Mouse (Mus musculus): ENCODE measurements at regions not wholly inside any gene's neighbourhood (a gene's known extent, or its start where the extent isn't known, plus 50 kb on each side); places are given as distances from the start of the nearest gene placed in this dataset.
A peak's percentile ranks its signal among the peaks of the same experiment; 100 is the strongest.

GRCm38 (mm10) chr15:90113611-90114010 lies 110.5 kb upstream of the Alg10b start:
- in situ Hi-C loops (cut with MboI; ENCODE audit: low sequenced_read_pairs in 2 of 2, unreplicated experiment in 2 of 2): no loop called here
- peak; percentile 8 for DNase-seq (ENCODE audit: low read depth, low spot score)
- no peak overlapping the region for H3K4me3 ChIP-seq (ENCODE audit: insufficient read depth in 1 of 2, low read depth in 1 of 2, low read length in 2 of 2, poor library complexity in 1 of 2, severe bottlenecking in 1 of 2)
- TF ChIP-seq HCFC1 (IDR thresholded peaks at IDR 0.05; ENCODE audit: borderline replicate concordance, insufficient read depth, low read length) (no peak), ZNF384 (IDR thresholded peaks at IDR 0.05; ENCODE audit: low read depth, low read length) (no peak), ZC3H11A (IDR thresholded peaks at IDR 0.05; ENCODE audit: borderline replicate concordance, low read depth, low read length) (no peak), CHD2 (IDR thresholded peaks at IDR 0.05; ENCODE audit: low read depth, low read length) (no peak), MAFK (IDR thresholded peaks at IDR 0.05; ENCODE audit: insufficient read depth, low read depth, low read length) (no peak)
- H3K4me1 ChIP-seq (ENCODE audit: control insufficient read depth in 2 of 2, insufficient read depth in 2 of 2, low read length in 2 of 2, poor library complexity in 1 of 2): no peaks in the 10 kb centered on the region
- no peaks in the 10 kb centered on the region for H3K36me3 ChIP-seq (ENCODE audit: control insufficient read depth, insufficient read depth, low read length, poor library complexity, severe bottlenecking)
- no peak overlapping the region for H3K27ac ChIP-seq (ENCODE audit: insufficient read depth, low read depth, low read length, poor library complexity, severe bottlenecking)
- H3K9ac ChIP-seq (ENCODE audit: insufficient read depth, low read depth, low read length, poor library complexity, severe bottlenecking): no peak overlapping the region
- H3K9me3 ChIP-seq (ENCODE audit: control insufficient read depth, insufficient read depth, low read depth, low read length): no peaks in the 10 kb centered on the region

- in situ Hi-C loops (cut with MboI; ENCODE audit: low sequenced_read_pairs in 2 of 2, unreplicated experiment in 2 of 2): no loop called here
- no peak overlapping the region for H3K27ac ChIP-seq (ENCODE audit: insufficient read depth, low read depth, low read length, poor library complexity, severe bottlenecking)
- DNase-seq (ENCODE audit: low read depth, low spot score): no peak
- no peaks in the 10 kb centered on the region for H3K9me3 ChIP-seq (ENCODE audit: control insufficient read depth, insufficient read depth, low read depth, low read length)
- no peaks in the 10 kb centered on the region for H3K36me3 ChIP-seq (ENCODE audit: control insufficient read depth, insufficient read depth, low read length, poor library complexity, severe bottlenecking)
- H3K4me1 ChIP-seq (ENCODE audit: control insufficient read depth in 2 of 2, insufficient read depth in 2 of 2, low read length in 2 of 2, poor library complexity in 1 of 2): no peaks in the 10 kb centered on the region
- no peak overlapping the region for H3K4me3 ChIP-seq (ENCODE audit: insufficient read depth in 1 of 2, low read depth in 1 of 2, low read length in 2 of 2, poor library complexity in 1 of 2, severe bottlenecking in 1 of 2)
- no peak for TF ChIP-seq MAFK (IDR thresholded peaks at IDR 0.05; ENCODE audit: insufficient read depth, low read depth, low read length)
- TF ChIP-seq HCFC1 (IDR thresholded peaks at IDR 0.05; ENCODE audit: borderline replicate concordance, insufficient read depth, low read length): no peak
- no peak for TF ChIP-seq CHD2 (IDR thresholded peaks at IDR 0.05; ENCODE audit: low read depth, low read length)
- no peak for TF ChIP-seq ZC3H11A (IDR thresholded peaks at IDR 0.05; ENCODE audit: borderline replicate concordance, low read depth, low read length)
- TF ChIP-seq ZNF384 (IDR thresholded peaks at IDR 0.05; ENCODE audit: low read depth, low read length): no peak
- no peak overlapping the region for H3K9ac ChIP-seq (ENCODE audit: insufficient read depth, low read depth, low read length, poor library complexity, severe bottlenecking)
Observed at GRCm38 (mm10) chr15:90119747-90120146, 104.4 kb upstream of the Alg10b start.

- no peak for TF ChIP-seq HCFC1 (IDR thresholded peaks at IDR 0.05; ENCODE audit: borderline replicate concordance, insufficient read depth, low read length)
- no peak for TF ChIP-seq ZC3H11A (IDR thresholded peaks at IDR 0.05; ENCODE audit: borderline replicate concordance, low read depth, low read length)
- TF ChIP-seq MAFK (IDR thresholded peaks at IDR 0.05; ENCODE audit: insufficient read depth, low read depth, low read length): no peak
- no peak for TF ChIP-seq CHD2 (IDR thresholded peaks at IDR 0.05; ENCODE audit: low read depth, low read length)
- no peak overlapping the region for H3K9ac ChIP-seq (ENCODE audit: insufficient read depth, low read depth, low read length, poor library complexity, severe bottlenecking)
- DNase-seq (ENCODE audit: low read depth, low spot score): no peak
- H3K4me1 ChIP-seq (ENCODE audit: control insufficient read depth in 2 of 2, insufficient read depth in 2 of 2, low read length in 2 of 2, poor library complexity in 1 of 2): no peaks in the 10 kb centered on the region
- no peak overlapping the region for H3K4me3 ChIP-seq (ENCODE audit: insufficient read depth in 1 of 2, low read depth in 1 of 2, low read length in 2 of 2, poor library complexity in 1 of 2, severe bottlenecking in 1 of 2)
- in situ Hi-C loops (cut with MboI; ENCODE audit: low sequenced_read_pairs in 2 of 2, unreplicated experiment in 2 of 2): no loop called here
- H3K27ac ChIP-seq (ENCODE audit: insufficient read depth, low read depth, low read length, poor library complexity, severe bottlenecking): no peak overlapping the region
- H3K36me3 ChIP-seq (ENCODE audit: control insufficient read depth, insufficient read depth, low read length, poor library complexity, severe bottlenecking): no peaks in the 10 kb centered on the region
- no peaks in the 10 kb centered on the region for H3K9me3 ChIP-seq (ENCODE audit: control insufficient read depth, insufficient read depth, low read depth, low read length)
Observed at GRCm38 (mm10) chr15:90123999-90124398, 100.1 kb upstream of the Alg10b start.

GRCm38 (mm10) chr15:90125146-90125545 lies 99.0 kb upstream of the Alg10b start:
- in situ Hi-C loops (cut with MboI; ENCODE audit: low sequenced_read_pairs in 2 of 2, unreplicated experiment in 2 of 2): no loop called here
- Histone ChIP-seq H3K36me3 (ENCODE audit: control insufficient read depth, insufficient read depth, low read length, poor library complexity, severe bottlenecking) (no peaks in the 10 kb centered on the region), H3K9ac (ENCODE audit: insufficient read depth, low read depth, low read length, poor library complexity, severe bottlenecking) (no peak overlapping the region), H3K9me3 (ENCODE audit: control insufficient read depth, insufficient read depth, low read depth, low read length) (no peaks in the 10 kb centered on the region), H3K27ac (ENCODE audit: insufficient read depth, low read depth, low read length, poor library complexity, severe bottlenecking) (no peak overlapping the region), H3K4me3 (ENCODE audit: insufficient read depth in 1 of 2, low read depth in 1 of 2, low read length in 2 of 2, poor library complexity in 1 of 2, severe bottlenecking in 1 of 2) (no peak overlapping the region), H3K4me1 (ENCODE audit: control insufficient read depth in 2 of 2, insufficient read depth in 2 of 2, low read length in 2 of 2, poor library complexity in 1 of 2) (no peaks in the 10 kb centered on the region)
- no peak for DNase-seq (ENCODE audit: low read depth, low spot score)
- TF ChIP-seq HCFC1 (IDR thresholded peaks at IDR 0.05; ENCODE audit: borderline replicate concordance, insufficient read depth, low read length) (no peak), MAFK (IDR thresholded peaks at IDR 0.05; ENCODE audit: insufficient read depth, low read depth, low read length) (no peak), CHD2 (IDR thresholded peaks at IDR 0.05; ENCODE audit: low read depth, low read length) (no peak), ZNF384 (IDR thresholded peaks at IDR 0.05; ENCODE audit: low read depth, low read length) (no peak), ZC3H11A (IDR thresholded peaks at IDR 0.05; ENCODE audit: borderline replicate concordance, low read depth, low read length) (no peak)

GRCm38 (mm10) chr15:90131777-90132176 lies 92.3 kb upstream of the Alg10b start:
- in situ Hi-C loops (cut with MboI; ENCODE audit: low sequenced_read_pairs in 2 of 2, unreplicated experiment in 2 of 2): no loop called here

More at GRCm38 (mm10) chr15:90131777-90132176, 92.3 kb upstream of the Alg10b start:
- TF ChIP-seq CHD2 (IDR thresholded peaks at IDR 0.05; ENCODE audit: low read depth, low read length) (no peak), ZNF384 (IDR thresholded peaks at IDR 0.05; ENCODE audit: low read depth, low read length) (no peak), HCFC1 (IDR thresholded peaks at IDR 0.05; ENCODE audit: borderline replicate concordance, insufficient read depth, low read length) (no peak), MAFK (IDR thresholded peaks at IDR 0.05; ENCODE audit: insufficient read depth, low read depth, low read length) (no peak), ZC3H11A (IDR thresholded peaks at IDR 0.05; ENCODE audit: borderline replicate concordance, low read depth, low read length) (no peak)
- H3K4me1 ChIP-seq (ENCODE audit: control insufficient read depth in 2 of 2, insufficient read depth in 2 of 2, low read length in 2 of 2, poor library complexity in 1 of 2): no peaks in the 10 kb centered on the region
- H3K9me3 ChIP-seq (ENCODE audit: control insufficient read depth, insufficient read depth, low read depth, low read length): no peaks in the 10 kb centered on the region
- no peak overlapping the region for H3K9ac ChIP-seq (ENCODE audit: insufficient read depth, low read depth, low read length, poor library complexity, severe bottlenecking)
- no peak overlapping the region for H3K4me3 ChIP-seq (ENCODE audit: insufficient read depth in 1 of 2, low read depth in 1 of 2, low read length in 2 of 2, poor library complexity in 1 of 2, severe bottlenecking in 1 of 2)
- H3K27ac ChIP-seq (ENCODE audit: insufficient read depth, low read depth, low read length, poor library complexity, severe bottlenecking): no peak overlapping the region
- H3K36me3 ChIP-seq (ENCODE audit: control insufficient read depth, insufficient read depth, low read length, poor library complexity, severe bottlenecking): no peaks in the 10 kb centered on the region
- DNase-seq (ENCODE audit: low read depth, low spot score): no peak

Data from ES-E14 (cell line).